Mouse (Mus musculus): ENCODE data around the gene Zw10.

DNA sequence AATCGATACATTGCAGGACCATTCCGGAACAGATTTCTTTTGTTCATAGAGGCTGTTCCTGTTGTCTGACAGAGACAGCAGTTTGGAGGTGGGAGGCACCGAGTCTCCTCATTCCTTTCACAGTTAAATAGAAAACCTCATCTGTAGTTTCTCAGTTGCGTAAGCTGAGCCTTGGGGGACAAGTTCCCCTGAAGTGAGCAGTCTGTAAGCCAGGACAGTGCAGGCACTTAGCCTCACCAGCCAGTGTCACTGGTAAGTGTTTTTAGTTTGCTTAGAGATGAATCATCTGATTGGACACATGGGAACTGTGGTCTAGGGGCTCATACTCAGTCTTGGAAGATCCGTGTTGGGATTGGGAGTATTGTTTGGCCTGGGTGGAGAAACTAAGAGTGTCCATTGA lies 25.7 kb downstream of the Zw10 start, which contains the start of gene Tmprss5:
- TF ChIP-seq CTCF (IDR thresholded peaks at IDR 0.05; ENCODE audit: borderline replicate concordance, insufficient read depth, low read length): no peak
- TF ChIP-seq POLR2A (IDR thresholded peaks at IDR 0.05; ENCODE audit: low read depth, low read length): no peak

Measured in embryonic fibroblast, embryonic 13.5 days (primary cell).